In the genomic region with DNA sequence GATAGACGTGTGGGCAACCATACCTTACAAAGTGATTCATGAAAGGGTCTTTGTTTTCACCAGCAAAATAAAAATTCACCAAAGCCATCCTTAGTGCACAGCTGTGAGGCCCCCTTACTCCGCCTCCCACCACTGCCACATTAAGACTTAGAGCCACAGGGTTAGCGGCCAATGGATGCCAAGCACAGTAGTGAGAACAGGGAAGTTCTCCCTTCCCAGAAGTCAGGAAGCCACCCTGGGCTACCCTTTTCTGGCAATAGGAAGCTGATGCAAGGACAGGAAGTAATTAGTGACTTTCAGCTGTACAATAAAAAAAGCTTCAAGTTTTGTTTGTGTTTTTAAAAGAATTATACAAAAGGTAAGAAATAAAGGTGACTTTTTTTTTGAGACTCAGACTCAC, we compare ENCODE assay signal across 18 mouse cellular contexts. TPM values are rescaled to one million over a fixed set of nuclear protein-coding genes. Genes with fewer than 3 reads are reported as not detected.
DNase-seq lines count a peak whose midpoint lies in the region; ATAC-seq and TF ChIP-seq lines count a peak whose summit lies in the region.
"Had no signal": no experiment of that assay in that cellular context is flagged by ENCODE, and none has a peak within 500 bp of the region (broad histone marks: within the 10 kb centered on the region; RNA-seq: fewer than 3 reads in every experiment).

No protein-coding gene starts in this region.

- intact Hi-C loops in gastrocnemius, adult 2 months (cut with DNase I) = loop anchor here (10.0 kb wide), 1 partner anchor 47 kb away; no protein-coding TSS in a partner anchor

- 53% methylated on average over 3 of the region's 3 CpGs for WGBS in liver, embryonic 15.5 days (ENCODE audit: insufficient replicate concordance)

- ATAC-seq in liver, embryonic 15.5 days (ENCODE audit: insufficient read depth) = 0 out of 2 replicates have a peak, but pooled peaks have one; percentile 31
- ATAC-seq in common myeloid progenitor, adult 5-6 weeks (replicated peaks; ENCODE audit: low read depth, poor library complexity, severe bottlenecking) = peak; percentile 67
- ATAC-seq: inflammation-experienced regulatory T-cells, adult 6 months had no signal

- no peak overlapping the region for H3K9ac ChIP-seq in liver, embryonic 15.5 days
- H3K9ac ChIP-seq: hindbrain, embryonic 13.5 days; lung, embryonic 14.5 days; neural tube, embryonic 13.5 days had no signal

- no peaks in the 10 kb centered on the region for H3K27me3 ChIP-seq in liver, embryonic 15.5 days
- H3K27me3 ChIP-seq in megakaryocyte, embryonic 14.5 days (replicated peaks) = peaks cover 4% of the 10 kb centered on the region
- H3K27me3 ChIP-seq: CH12.LX; hindbrain, embryonic 13.5 days; neural tube, embryonic 13.5 days had no signal

- H3K9me3 ChIP-seq in liver, embryonic 15.5 days (replicated peaks) = no peaks in the 10 kb centered on the region
- H3K9me3 ChIP-seq in megakaryocyte, embryonic 14.5 days = peaks cover 5% of the 10 kb centered on the region
- H3K9me3 ChIP-seq: embryonic facial prominence, embryonic 10.5 days; hindbrain, embryonic 13.5 days; neural tube, embryonic 13.5 days had no signal

- no peak overlapping the region for H3K4me2 ChIP-seq in liver, embryonic 15.5 days
- H3K4me2 ChIP-seq: hindbrain, embryonic 13.5 days; lung, embryonic 14.5 days; neural tube, embryonic 13.5 days had no signal

- no peaks in the 10 kb centered on the region for H3K4me1 ChIP-seq in liver, embryonic 15.5 days (replicated peaks)
- H3K4me1 ChIP-seq in megakaryocyte, embryonic 14.5 days = peaks cover 56% of the 10 kb centered on the region

- H3K27ac ChIP-seq in gastrocnemius, adult 2 months = peak overlapping the region; percentile 53
- no peak overlapping the region for H3K27ac ChIP-seq in liver, embryonic 15.5 days (replicated peaks)
- H3K27ac ChIP-seq: embryonic facial prominence, embryonic 10.5 days had no signal

- no peak overlapping the region; the same call in 1 of the 2 replicates for H3K4me3 ChIP-seq in gastrocnemius, adult 2 months
- no peak overlapping the region for H3K4me3 ChIP-seq in liver, embryonic 15.5 days (replicated peaks)
- H3K4me3 ChIP-seq in megakaryocyte, embryonic 14.5 days (replicated peaks) = peak overlapping the region; percentile 8
- H3K4me3 ChIP-seq: embryonic facial prominence, embryonic 10.5 days; hindbrain, embryonic 13.5 days; neural tube, embryonic 13.5 days had no signal

- no peak for DNase-seq in gastrocnemius, adult 2 months
- DNase-seq in gastrocnemius, postnatal 10 days = no peak
- DNase-seq in liver = no peak
- DNase-seq in layer of hippocampus, adult 11-12 months (ENCODE audit: low spot score) = no peak
- no peak for DNase-seq in ovary, postnatal 36 days (ENCODE audit: low spot score)
- DNase-seq: cerebellum, adult 8-10 months; kidney, adult 9 months; kidney, postnatal 4 days; lung, embryonic 14.5 days; thymus, postnatal 25 days had no signal

- no peak for TF ChIP-seq CTCF in gastrocnemius, adult 2 months (IDR thresholded peaks at IDR 0.05)

- H3K36me3 ChIP-seq in liver, embryonic 15.5 days (replicated peaks) = no peaks in the 10 kb centered on the region
- H3K36me3 ChIP-seq in megakaryocyte, embryonic 14.5 days (replicated peaks; ENCODE audit: low read length) = peaks cover 50% of the 10 kb centered on the region

RNA-seq across cellular contexts. Expression of a gene that starts 18.2 kb away (rescaled TPM):
- total RNA-seq in gastrocnemius, adult 2 months (2021) = 1 to 10 TPM; 7.9 to 8.7 TPM
- total RNA-seq in gastrocnemius, postnatal 10 days (2021) = 1 to 10 TPM; 7.1 to 7.3 TPM
- 3.7 and 3.8 TPM in 2 replicates for polyA plus RNA-seq in liver, embryonic 15.5 days (2015; fragmentation: Nextera tagmentation; extraction: Ambion mirVana)
- total RNA-seq in common myeloid progenitor, adult 5-6 weeks (2017) = 12.9 and 15.9 TPM in 2 replicates
- polyA plus RNA-seq in megakaryocyte, embryonic 14.5 days (2012; ENCODE audit: insufficient read depth, low replicate concordance) = 2.4 TPM in 1 of 2 replicates, not detected in the other
